Mouse (Mus musculus) heart, embryonic 14.5 days (tissue): ENCODE results near the gene Slc9a4. TPM values are rescaled to one million over a fixed set of nuclear protein-coding genes. Genes with fewer than 3 reads are reported as not detected.
"Not testable (repeated sequence)": the region's sequence is repeated elsewhere in the genome, so short reads cannot be mapped to it uniquely, and the experiment has no call there.

Experiments
- ATAC-seq: fragments of 200-750 bp; cut with Nextera tagmentation; 2 replicates; pipeline ENCODE4 v1.8.0; 2017; ENCODE audit warnings: low read depth, moderate TSS enrichment; ENCODE audit not compliant: insufficient number of reproducible peaks, insufficient read depth, low FRiP score
- H3K27ac ChIP-seq, 2 experiments: fragments of 200-500 bp in 1 of 2; fragments of 300-500 bp in 1 of 2; sonication (generic) in 1 of 2; replicated peaks in 1 of 2; 2 replicates each; pipeline ENCODE4 v1.5.1; 2012 to 2014; ENCODE audit warnings: low read depth in 2 of 2, low read length in 2 of 2, control low read depth in 1 of 2, mild to moderate bottlenecking in 1 of 2, mixed read lengths in 1 of 2; ENCODE audit not compliant: control insufficient read depth in 1 of 2, insufficient read depth in 1 of 2
- H3K27me3 ChIP-seq: fragments of 300-500 bp; sonication (generic); 2 replicates; pipeline ENCODE4 v1.6.1; 2014; ENCODE audit warnings: mild to moderate bottlenecking, low read length, control low read depth; ENCODE audit not compliant: control insufficient read depth, insufficient read depth
- H3K36me3 ChIP-seq: fragments of 300-500 bp; sonication (generic); 2 replicates; pipeline ENCODE4 v1.6.1; 2014; ENCODE audit warnings: mild to moderate bottlenecking, control low read depth, low read length, mixed read lengths; ENCODE audit not compliant: control insufficient read depth, insufficient read depth
- H3K4me1 ChIP-seq, 2 experiments: fragments of 200-500 bp in 1 of 2; fragments of 300-500 bp in 1 of 2; sonication (generic) in 1 of 2; 2 replicates each; pipeline ENCODE4 v1.6.1; 2012 to 2014; ENCODE audit warnings: low read length in 2 of 2, control low read depth in 1 of 2, mixed read lengths in 1 of 2; ENCODE audit not compliant: control insufficient read depth in 2 of 2, insufficient read depth in 2 of 2
- H3K4me2 ChIP-seq: fragments of 300-500 bp; sonication (generic); 2 replicates; pipeline ENCODE4 v1.6.1; 2014; ENCODE audit warnings: mild to moderate bottlenecking, low read length
- H3K4me3 ChIP-seq, 2 experiments: fragments of 200-500 bp in 1 of 2; fragments of 300-500 bp in 1 of 2; sonication (generic) in 1 of 2; 2 replicates each; pipeline ENCODE4 v1.5.1; 2012 to 2014; ENCODE audit warnings: low read length in 2 of 2, mild to moderate bottlenecking in 2 of 2, control low read depth in 1 of 2, low read depth in 1 of 2, moderate library complexity in 1 of 2; ENCODE audit not compliant: control insufficient read depth in 1 of 2, insufficient read depth in 1 of 2
- H3K9ac ChIP-seq: fragments of 300-500 bp; sonication (generic); 2 replicates; pipeline ENCODE4 v1.6.1; 2014; ENCODE audit warnings: mild to moderate bottlenecking, low read length
- H3K9me3 ChIP-seq: fragments of 300-500 bp; sonication (generic); 2 replicates; pipeline ENCODE4 v1.6.1; 2016; ENCODE audit warnings: low read length, control low read depth; ENCODE audit not compliant: control insufficient read depth
- WGBS: fragments of 180-500 bp; shearing (Covaris S2); extraction: QIAGEN DNeasy Blood & Tissue Kit; methylation state at CpG from one replicate; pipeline ENCODE4 v1.1.7; 2014; 5-methylcytosine and 5-hydroxymethylcytosine counted together
- polyA plus RNA-seq: library from polyadenylated mRNA; unstranded; fragments of >200 nt; fragmentation: Nextera tagmentation; extraction: Ambion mirVana; gene quantifications from 2 replicates; pipeline ENCODE4 v1.2.1, GENCODE M21; 2014

Slc9a4 gene
- polyA plus RNA-seq, 1 experiment from 2014 or later = not detected

- ATAC-seq = no peak
- Histone ChIP-seq H3K36me3 (no peaks in the 10 kb centered on the region), H3K27ac (no peak overlapping the region), H3K27me3 (no peaks in the 10 kb centered on the region; the same call in 1 of the 2 replicates), H3K4me2 (no peak overlapping the region), H3K9ac (no peak overlapping the region), H3K9me3 (no peaks in the 10 kb centered on the region), H3K4me3 (no peak overlapping the region), H3K4me1 (no peaks in the 10 kb centered on the region)
- 70% methylated on average over 5 of the region's 5 CpGs for WGBS
Observed at GRCm38 (mm10) chr1:40586776-40587175, 6.9 kb downstream of the Slc9a4 start.

- H3K36me3 ChIP-seq = no peaks in the 10 kb centered on the region
- no peak overlapping the region for H3K4me2 ChIP-seq
- ATAC-seq = no peak
- H3K4me1 ChIP-seq = no peaks in the 10 kb centered on the region
- no peak overlapping the region for H3K9ac ChIP-seq
- no peaks in the 10 kb centered on the region for H3K27me3 ChIP-seq
- H3K9me3 ChIP-seq = no peaks in the 10 kb centered on the region
- H3K27ac ChIP-seq = no peak overlapping the region
- 77% methylated on average over 4 of the region's 4 CpGs for WGBS
- no peak overlapping the region for H3K4me3 ChIP-seq
Observed at GRCm38 (mm10) chr1:40590931-40591330, 11.1 kb downstream of the Slc9a4 start.

GRCm38 (mm10) chr1:40597822-40598221 is 17.9 kb downstream of the Slc9a4 start:
- Histone ChIP-seq H3K27ac (no peak overlapping the region), H3K36me3 (no peaks in the 10 kb centered on the region), H3K4me2 (no peak overlapping the region), H3K4me1 (no peaks in the 10 kb centered on the region), H3K4me3 (no peak overlapping the region), H3K9ac (no peak overlapping the region), H3K27me3 (no peaks in the 10 kb centered on the region), H3K9me3 (no peaks in the 10 kb centered on the region)
- WGBS = 45% methylated on average over 5 of the region's 5 CpGs
- ATAC-seq = no peak

GRCm38 (mm10) chr1:40599661-40600060 is 19.8 kb downstream of the Slc9a4 start:
- H3K36me3 ChIP-seq, H3K9ac ChIP-seq, ATAC-seq, H3K27me3 ChIP-seq, H3K9me3 ChIP-seq, H3K27ac ChIP-seq, H3K4me3 ChIP-seq, H3K4me2 ChIP-seq, H3K4me1 ChIP-seq: not testable (repeated sequence)
- WGBS = 82% methylated on average over 9 of the region's 9 CpGs

GRCm38 (mm10) chr1:40600394-40601327 is 20.8 kb downstream of the Slc9a4 start:
- no peak overlapping the region for H3K27ac ChIP-seq

GRCm38 (mm10) chr1:40601461-40601860 is 21.6 kb downstream of the Slc9a4 start:
- Histone ChIP-seq H3K9me3 (no peaks in the 10 kb centered on the region), H3K36me3 (no peaks in the 10 kb centered on the region), H3K4me1 (no peaks in the 10 kb centered on the region), H3K4me2 (no peak overlapping the region), H3K27ac (no peak overlapping the region), H3K9ac (no peak overlapping the region), H3K4me3 (no peak overlapping the region), H3K27me3 (no peaks in the 10 kb centered on the region)
- ATAC-seq = no peak
- WGBS = 76% methylated on average over 3 of the region's 3 CpGs

More at GRCm38 (mm10) chr1:40600394-40601327, 20.8 kb downstream of the Slc9a4 start:
- Histone ChIP-seq H3K27me3 (no peaks in the 10 kb centered on the region), H3K4me3 (no peak overlapping the region), H3K9me3 (no peaks in the 10 kb centered on the region), H3K9ac (no peak overlapping the region), H3K36me3 (no peaks in the 10 kb centered on the region), H3K4me1 (no peaks in the 10 kb centered on the region), H3K4me2 (peak overlapping the region; percentile 7; the same call in 1 of the 2 replicates)
- 69% methylated on average over 25 of the region's 25 CpGs for WGBS
- ATAC-seq = no peak

GRCm38 (mm10) chr1:40613219-40613618 is 33.3 kb downstream of the Slc9a4 start:
- Histone ChIP-seq H3K36me3 (no peaks in the 10 kb centered on the region), H3K4me3 (no peak overlapping the region), H3K9me3 (no peaks in the 10 kb centered on the region), H3K4me2 (no peak overlapping the region), H3K9ac (no peak overlapping the region), H3K27ac (no peak overlapping the region), H3K4me1 (no peaks in the 10 kb centered on the region), H3K27me3 (no peaks in the 10 kb centered on the region)
- WGBS = 87% methylated on average over 2 of the region's 2 CpGs
- ATAC-seq = no peak
